Mouse (Mus musculus) hindbrain, embryonic 13.5 days (tissue): ENCODE measurements around the gene Kalrn. TPM values are rescaled to one million over a fixed set of nuclear protein-coding genes. Genes with fewer than 3 reads are reported as not detected.
"Not testable (repeated sequence)": the region's sequence is repeated elsewhere in the genome, so short reads cannot be mapped to it uniquely, and the experiment has no call there.

ENCODE experiments used
- ATAC-seq: fragments of 200-750 bp; cut with Nextera tagmentation; 2 replicates; pipeline ENCODE4 v1.8.0; 2017; ENCODE audit warnings: moderate TSS enrichment; ENCODE audit not compliant: low FRiP score
- H3K27ac ChIP-seq: fragments of 300-500 bp; sonication (generic); 2 replicates; pipeline ENCODE4 v1.5.1; 2015; ENCODE audit warnings: inconsistent platforms, mild to moderate bottlenecking, moderate library complexity
- H3K27me3 ChIP-seq: fragments of 300-500 bp; sonication (generic); 2 replicates; pipeline ENCODE4 v1.6.1; 2015; ENCODE audit warnings: mild to moderate bottlenecking, inconsistent platforms
- H3K36me3 ChIP-seq: fragments of 300-500 bp; sonication (generic); 2 replicates; pipeline ENCODE4 v1.6.1; 2015; ENCODE audit warnings: mild to moderate bottlenecking, inconsistent platforms
- H3K4me1 ChIP-seq: fragments of 300-500 bp; sonication (generic); replicated peaks from 2 replicates; pipeline ENCODE4 v1.6.1; 2015; ENCODE audit warnings: inconsistent platforms
- H3K4me2 ChIP-seq: fragments of 300-500 bp; sonication (generic); 2 replicates; pipeline ENCODE4 v1.6.1; 2015; ENCODE audit warnings: inconsistent platforms, mild to moderate bottlenecking, moderate library complexity
- H3K4me3 ChIP-seq: fragments of 300-500 bp; sonication (generic); 2 replicates; pipeline ENCODE4 v1.5.1; 2015; ENCODE audit warnings: mild to moderate bottlenecking, inconsistent platforms
- H3K9ac ChIP-seq: fragments of 300-500 bp; sonication (generic); 2 replicates; pipeline ENCODE4 v1.6.1; 2015; ENCODE audit warnings: mild to moderate bottlenecking, inconsistent platforms
- H3K9me3 ChIP-seq: fragments of 300-500 bp; sonication (generic); 2 replicates; pipeline ENCODE4 v1.6.1; 2016; ENCODE audit warnings: inconsistent platforms
- WGBS: fragments of 180-500 bp; shearing (Covaris S2); methylation state at CpG from one replicate; pipeline ENCODE4 v1.1.7; 2015; 5-methylcytosine and 5-hydroxymethylcytosine counted together
- polyA plus RNA-seq: library from polyadenylated mRNA; unstranded; fragments of >200 nt; fragmentation: Nextera tagmentation; extraction: Ambion mirVana; gene quantifications from 2 replicates; pipeline ENCODE4 v1.2.1, GENCODE M21; 2015

Gene Kalrn
- polyA plus RNA-seq, 1 experiment from 2014 or later = 31.5 TPM

DNA sequence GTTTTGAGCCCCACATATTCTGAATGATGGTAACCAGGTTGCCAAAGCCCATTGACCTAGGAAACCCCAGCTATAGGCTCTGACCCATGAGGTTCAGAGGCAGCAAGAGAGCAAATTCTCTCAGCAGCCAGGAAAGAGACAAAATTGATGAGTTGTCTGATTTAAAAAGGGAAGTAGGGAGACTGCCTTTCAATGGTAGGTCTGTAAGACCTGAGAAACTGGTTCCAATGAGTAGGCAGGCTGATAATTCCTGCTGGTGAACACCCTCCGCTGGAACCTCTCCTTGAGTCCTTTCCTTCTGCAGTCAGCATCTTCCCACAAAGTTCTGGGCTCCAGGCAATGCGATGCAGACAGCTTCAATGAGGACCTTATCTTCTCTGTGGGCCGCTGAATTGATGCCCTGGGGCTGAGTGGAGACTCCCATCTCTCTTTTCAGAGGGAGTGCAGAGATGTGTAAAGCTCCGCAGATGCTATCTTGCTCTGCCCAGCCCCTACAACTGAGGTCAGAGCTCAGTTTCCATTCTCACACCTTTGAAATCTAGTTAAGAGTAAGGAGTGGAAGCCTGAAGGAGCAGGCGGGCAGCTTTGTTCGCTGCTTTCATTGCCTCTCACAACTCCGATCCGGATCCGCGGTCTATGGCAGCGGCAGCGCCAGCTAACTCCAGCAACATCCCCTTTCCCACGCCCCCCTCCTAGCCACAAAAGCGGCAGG lies 479.4 kb downstream of the Kalrn start:
- Histone ChIP-seq H3K9ac (peak overlapping the region; percentile 72), H3K4me1 (peaks cover 50% of the 10 kb centered on the region)
- peak; percentile 37 for ATAC-seq

DNA sequence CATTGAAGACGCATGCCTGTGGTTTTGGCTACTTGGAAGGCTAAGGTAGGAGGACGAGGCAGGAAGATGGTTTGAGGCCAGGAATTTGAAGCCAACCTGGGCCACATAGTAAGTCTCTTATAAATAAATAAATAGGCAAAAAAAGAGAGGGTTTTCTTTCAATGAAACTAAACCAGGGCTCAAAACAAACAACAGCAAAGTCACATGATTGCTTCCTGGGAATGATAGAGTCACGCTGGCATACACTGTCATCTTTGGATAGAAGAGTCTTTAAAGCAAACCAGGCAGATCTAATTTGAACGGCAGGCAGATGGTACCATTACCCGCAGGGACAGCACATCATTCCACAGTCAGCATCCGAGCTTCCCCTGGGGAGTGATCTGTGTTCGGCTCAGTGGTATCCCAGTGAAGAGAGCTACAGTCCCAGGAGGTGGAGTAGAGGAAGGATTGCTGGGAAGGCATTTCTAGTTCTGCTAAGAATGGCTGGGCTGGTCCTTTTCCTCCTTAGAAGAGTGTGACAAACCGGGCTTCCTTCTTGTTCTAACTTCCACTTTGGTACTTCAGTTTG lies 483.7 kb downstream of the Kalrn start:
- H3K4me3 ChIP-seq = no peak overlapping the region
- peaks cover 43% of the 10 kb centered on the region for H3K4me1 ChIP-seq
- H3K36me3 ChIP-seq = 0 out of 2 replicates have a peak, but pooled peaks cover 2% of the 10 kb centered on the region
- H3K4me2 ChIP-seq = no peak overlapping the region
- no peaks in the 10 kb centered on the region for H3K27me3 ChIP-seq
- ATAC-seq = 0 out of 2 replicates have a peak, but pooled peaks have one; percentile 26
- H3K9ac ChIP-seq = no peak overlapping the region
- H3K9me3 ChIP-seq = no peaks in the 10 kb centered on the region
- peak overlapping the region; percentile 61 for H3K27ac ChIP-seq
- 33% methylated on average over 8 of the region's 8 CpGs for WGBS

More for the DNA sequence above, 479.4 kb downstream of the Kalrn start:
- peak overlapping the region; percentile 57 for H3K4me2 ChIP-seq
- WGBS = 3% methylated on average over 14 of the region's 14 CpGs
- peak overlapping the region; percentile 41 for H3K4me3 ChIP-seq
- peaks cover 16% of the 10 kb centered on the region; the same call in 1 of the 2 replicates for H3K27me3 ChIP-seq
- 0 out of 2 replicates have a peak, but pooled peaks cover 2% of the 10 kb centered on the region for H3K36me3 ChIP-seq
- H3K27ac ChIP-seq = peak overlapping the region; percentile 80
- no peaks in the 10 kb centered on the region for H3K9me3 ChIP-seq

DNA sequence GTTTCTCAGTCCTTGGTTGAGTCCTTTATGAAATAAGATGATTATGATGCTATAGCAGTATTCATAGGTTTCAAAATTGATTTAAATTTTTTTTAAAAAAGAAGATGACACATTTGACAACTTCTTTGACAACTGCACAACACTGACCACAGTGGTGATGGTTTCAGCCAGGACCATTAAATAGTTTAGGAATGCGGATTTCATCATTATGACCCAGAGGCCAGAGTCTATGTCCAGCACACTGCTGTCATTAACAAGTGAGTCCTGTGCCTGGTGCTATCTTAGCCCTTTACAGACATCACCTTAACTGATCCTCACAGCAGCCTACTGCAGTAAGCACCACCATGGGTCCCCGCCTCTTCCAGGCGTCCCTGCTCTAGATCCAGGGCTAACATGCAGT lies 484.3 kb downstream of the Kalrn start:
- Histone ChIP-seq H3K9ac (no peak overlapping the region), H3K9me3 (no peaks in the 10 kb centered on the region), H3K36me3 (0 out of 2 replicates have a peak, but pooled peaks cover 2% of the 10 kb centered on the region), H3K4me3 (no peak overlapping the region), H3K4me2 (no peak overlapping the region), H3K4me1 (peaks cover 42% of the 10 kb centered on the region), H3K27me3 (no peaks in the 10 kb centered on the region), H3K27ac (peak overlapping the region; percentile 40)
- no peak for ATAC-seq
- WGBS = 93% methylated on average over 3 of the region's 3 CpGs

DNA sequence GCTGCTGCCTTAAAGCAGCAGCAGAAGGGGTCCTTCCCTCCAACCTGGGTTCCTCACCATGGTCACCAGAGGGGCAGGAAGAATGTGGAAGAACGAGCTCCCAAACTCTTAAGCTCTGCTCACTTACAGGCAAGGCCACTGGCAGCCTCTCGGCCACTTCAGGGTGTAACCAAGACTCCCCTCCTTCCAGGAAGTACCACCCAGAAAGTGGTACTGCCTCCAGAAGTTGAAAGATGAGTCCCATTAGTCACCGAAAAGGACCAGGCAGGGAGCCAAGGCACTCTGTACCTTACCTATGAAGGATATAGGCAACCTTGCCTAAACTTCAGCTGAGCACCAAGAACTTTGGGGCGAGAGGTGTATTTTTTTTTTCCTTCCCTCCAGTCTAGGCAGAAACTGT lies 485.0 kb downstream of the Kalrn start:
- H3K4me3 ChIP-seq = no peak overlapping the region
- H3K36me3 ChIP-seq = 0 out of 2 replicates have a peak, but pooled peaks cover 2% of the 10 kb centered on the region
- ATAC-seq = no peak
- H3K4me1 ChIP-seq = peaks cover 35% of the 10 kb centered on the region
- no peak overlapping the region for H3K4me2 ChIP-seq
- H3K27ac ChIP-seq = no peak overlapping the region
- 52% methylated on average over 4 of the region's 4 CpGs for WGBS
- no peaks in the 10 kb centered on the region for H3K9me3 ChIP-seq
- no peaks in the 10 kb centered on the region for H3K27me3 ChIP-seq
- no peak overlapping the region for H3K9ac ChIP-seq

DNA sequence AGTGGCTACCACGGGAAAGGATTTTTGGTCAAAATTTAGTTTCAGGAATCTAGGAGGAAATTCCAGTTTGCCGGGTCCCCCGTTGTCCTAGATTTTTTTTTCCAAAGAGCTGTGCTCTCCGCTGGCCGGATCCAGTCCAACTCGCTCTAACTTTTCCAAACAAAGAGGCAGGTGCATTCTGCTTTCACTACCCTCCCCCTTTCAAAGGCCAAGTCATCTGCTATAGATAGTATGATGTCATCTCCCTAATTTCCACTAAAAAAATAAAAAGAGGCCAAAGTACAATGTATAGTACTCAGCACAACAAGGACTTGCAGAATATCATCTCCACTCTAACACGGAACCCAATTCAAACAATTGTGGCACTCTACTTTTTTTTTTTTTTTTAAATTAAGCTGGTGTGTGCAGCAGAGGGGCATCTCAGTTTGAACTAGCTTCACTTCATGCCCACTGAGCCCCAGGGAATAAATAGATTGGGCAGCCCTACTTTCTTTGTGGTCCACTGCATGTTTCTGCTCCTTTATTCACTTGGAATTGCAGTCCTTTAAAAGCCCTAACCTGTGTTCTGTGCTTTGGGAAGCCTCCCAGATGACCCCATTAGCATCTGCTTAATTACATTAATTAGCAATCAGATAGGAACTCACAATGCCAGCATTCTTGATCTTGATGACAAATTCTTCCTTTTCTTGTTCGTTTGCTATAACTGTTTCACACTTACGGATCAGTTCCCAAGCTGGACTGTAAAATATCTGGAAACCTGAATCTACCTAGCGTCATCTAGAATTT lies 489.0 kb downstream of the Kalrn start:
- Histone ChIP-seq H3K4me2 (no peak overlapping the region), H3K4me3 (no peak overlapping the region), H3K9me3 (no peaks in the 10 kb centered on the region), H3K4me1 (peaks cover 33% of the 10 kb centered on the region), H3K27ac (no peak overlapping the region), H3K36me3 (no peaks in the 10 kb centered on the region), H3K9ac (no peak overlapping the region), H3K27me3 (no peaks in the 10 kb centered on the region)
- no peak for ATAC-seq
- 86% methylated on average over 10 of the region's 10 CpGs for WGBS

DNA sequence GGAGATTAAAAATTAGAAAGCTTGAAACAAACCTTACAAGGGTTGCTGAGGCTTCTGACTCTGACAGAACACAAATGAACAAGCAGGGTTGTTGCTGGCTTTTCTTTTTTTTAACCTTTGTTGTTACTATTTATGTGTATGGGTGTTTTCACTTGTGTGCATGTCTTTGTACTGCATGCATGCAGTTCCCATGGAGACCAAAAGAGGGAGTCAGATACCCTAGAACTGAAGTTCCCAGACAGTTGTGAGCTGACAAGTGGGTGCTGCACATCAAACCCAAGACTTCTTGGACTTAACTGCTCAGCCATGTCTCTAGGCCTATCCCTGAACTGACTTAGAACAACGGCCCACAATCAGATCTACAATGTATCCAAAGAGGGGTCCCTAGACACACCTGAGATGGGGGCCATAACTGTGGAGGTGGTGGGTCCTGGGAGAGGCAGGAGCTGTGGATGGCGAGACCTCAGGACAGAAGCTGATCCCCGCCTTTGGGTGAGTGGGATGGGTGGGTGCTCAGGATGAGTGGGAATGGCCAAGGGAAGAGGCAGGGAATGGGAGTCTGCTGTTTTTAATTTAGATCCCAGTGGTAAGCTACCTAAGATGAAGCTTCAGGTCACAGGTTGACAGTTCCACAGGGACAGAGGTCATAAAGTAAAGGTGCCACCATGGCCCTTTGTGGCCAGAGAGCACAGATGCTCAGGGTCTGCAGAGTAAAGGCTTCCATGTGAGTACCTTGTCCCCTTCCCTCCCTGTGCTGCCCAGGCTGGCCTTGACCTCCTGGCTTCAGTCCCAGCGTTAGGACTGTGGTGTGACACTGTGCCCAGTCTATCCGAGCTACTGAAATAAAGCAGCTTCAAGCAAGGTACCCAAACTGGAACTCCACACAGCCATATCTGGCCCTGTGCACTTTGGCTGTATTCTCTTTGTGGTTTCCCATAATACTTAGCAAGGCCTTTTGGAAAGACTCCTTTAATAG lies 490.6 kb downstream of the Kalrn start:
- Histone ChIP-seq H3K9me3 (no peaks in the 10 kb centered on the region), H3K4me2 (no peak overlapping the region), H3K36me3 (no peaks in the 10 kb centered on the region), H3K9ac (no peak overlapping the region), H3K4me3 (no peak overlapping the region), H3K4me1 (peaks cover 22% of the 10 kb centered on the region), H3K27ac (no peak overlapping the region), H3K27me3 (no peaks in the 10 kb centered on the region)
- 90% methylated on average over 5 of the region's 5 CpGs for WGBS
- no peak for ATAC-seq

DNA sequence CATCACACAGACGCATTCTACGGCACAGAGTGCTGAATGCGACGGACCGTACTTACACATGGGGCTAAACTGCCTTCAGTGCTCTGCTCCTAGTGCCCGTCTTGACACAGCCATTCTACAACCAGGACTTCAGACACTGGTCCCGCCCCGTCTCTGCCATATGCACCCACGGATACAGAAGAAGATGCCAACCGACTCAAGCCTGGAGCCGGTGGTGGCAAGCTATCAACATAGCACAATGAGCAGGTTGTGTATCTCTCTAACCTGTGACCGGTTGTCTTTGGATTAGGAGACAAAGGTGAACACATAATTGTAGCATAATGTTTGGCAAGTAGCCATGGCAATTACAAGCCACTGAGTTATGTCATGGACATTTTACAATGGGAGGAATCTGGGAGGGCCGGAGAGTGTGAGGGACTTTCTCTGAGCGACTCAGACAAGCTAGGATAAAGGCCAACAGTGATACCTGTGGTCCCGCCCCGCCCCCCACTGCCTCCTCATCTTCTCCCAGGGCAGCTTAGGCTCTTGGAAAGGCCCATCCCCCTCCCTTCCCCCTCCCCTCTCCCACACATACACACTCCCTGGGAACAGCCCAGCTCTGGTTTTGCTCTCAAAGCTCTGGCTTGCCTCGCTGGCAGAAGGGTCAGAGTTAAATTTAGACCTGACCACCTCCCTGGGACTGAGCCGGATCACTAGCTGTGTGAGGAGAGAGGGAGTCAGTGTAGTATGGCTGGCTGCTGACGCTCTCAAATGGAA lies 491.5 kb downstream of the Kalrn start:
- peak; percentile 39; the same call in 1 of the 2 replicates for ATAC-seq
- Histone ChIP-seq H3K4me3 (no peak overlapping the region), H3K9ac (no peak overlapping the region), H3K9me3 (no peaks in the 10 kb centered on the region), H3K4me1 (peaks cover 21% of the 10 kb centered on the region), H3K27me3 (no peaks in the 10 kb centered on the region), H3K27ac (0 out of 2 replicates have a peak overlapping the region, but pooled peaks have one; percentile 2), H3K36me3 (no peaks in the 10 kb centered on the region), H3K4me2 (no peak overlapping the region)
- WGBS = 54% methylated on average over 19 of the region's 19 CpGs

DNA sequence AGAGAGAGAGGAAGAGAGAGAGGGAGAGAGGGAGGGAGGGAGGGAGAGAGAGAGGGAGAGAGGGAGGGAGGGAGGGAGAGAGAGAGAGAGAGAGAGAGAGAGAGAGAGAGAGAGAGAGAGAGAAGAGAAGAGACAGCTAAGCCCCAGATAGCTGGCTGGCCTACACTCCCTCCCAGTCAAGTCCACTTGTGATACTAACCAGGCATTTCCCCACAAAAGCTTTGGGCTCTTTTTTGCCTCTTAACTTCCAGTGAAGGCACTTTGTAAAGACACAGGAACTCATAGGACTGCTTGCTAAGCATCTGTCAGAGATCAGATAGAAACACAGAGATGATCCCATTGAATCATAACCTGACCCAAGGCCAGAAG lies 492.0 kb downstream of the Kalrn start:
- Histone ChIP-seq H3K27ac (0 out of 2 replicates have a peak overlapping the region, but pooled peaks have one; percentile 2), H3K4me1 (peaks cover 21% of the 10 kb centered on the region)
- ATAC-seq, H3K9me3 ChIP-seq, H3K36me3 ChIP-seq, H3K27me3 ChIP-seq, H3K4me2 ChIP-seq, H3K9ac ChIP-seq, H3K4me3 ChIP-seq: not testable (repeated sequence)

DNA sequence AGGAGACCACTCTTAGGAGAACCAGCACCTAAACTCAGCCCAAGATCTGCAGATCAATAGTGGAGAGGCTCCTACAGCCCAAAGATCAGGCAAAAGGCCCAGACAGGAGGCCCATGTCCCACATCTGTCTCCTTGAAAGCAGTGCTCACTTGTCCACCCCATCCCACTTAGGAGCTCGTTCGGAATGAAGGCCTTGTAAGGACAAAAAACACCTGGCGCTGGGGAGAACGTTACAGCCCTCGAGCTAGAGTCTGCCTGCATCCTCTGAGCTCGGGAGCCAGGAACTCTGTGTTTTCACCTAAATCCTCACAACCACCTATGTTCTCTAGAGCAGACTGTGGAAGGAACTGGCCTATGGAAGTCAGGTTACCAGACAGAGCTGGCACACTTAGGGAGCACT lies 492.5 kb downstream of the Kalrn start:
- Histone ChIP-seq H3K4me3 (no peak overlapping the region), H3K4me1 (peaks cover 21% of the 10 kb centered on the region), H3K27me3 (no peaks in the 10 kb centered on the region), H3K9ac (no peak overlapping the region), H3K9me3 (no peaks in the 10 kb centered on the region), H3K27ac (no peak overlapping the region), H3K36me3 (no peaks in the 10 kb centered on the region), H3K4me2 (no peak overlapping the region)
- ATAC-seq = no peak
- WGBS = 72% methylated on average over 6 of the region's 6 CpGs

DNA sequence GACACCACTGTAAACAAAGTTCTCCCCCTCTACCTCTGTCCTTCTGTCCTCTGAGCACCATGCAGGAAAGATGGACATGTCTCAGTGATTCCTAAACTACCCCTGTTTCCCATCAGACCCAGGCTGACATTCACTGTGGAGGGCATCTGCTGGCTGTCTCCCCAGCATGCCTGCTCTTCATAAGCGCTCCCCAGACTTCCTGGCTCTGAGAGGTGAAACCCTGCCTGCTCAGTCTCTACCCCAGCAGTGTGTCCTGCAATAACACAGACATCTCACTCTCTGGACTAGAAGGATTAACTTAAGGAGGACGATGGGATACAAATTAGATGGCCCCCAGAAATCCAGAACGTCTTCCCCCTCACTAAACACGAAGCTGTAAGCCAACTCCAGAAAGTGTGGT lies 493.8 kb downstream of the Kalrn start:
- no peak for ATAC-seq
- H3K9ac ChIP-seq = no peak overlapping the region
- no peaks in the 10 kb centered on the region for H3K9me3 ChIP-seq
- no peak overlapping the region for H3K27ac ChIP-seq
- no peaks in the 10 kb centered on the region for H3K27me3 ChIP-seq
- H3K4me2 ChIP-seq = no peak overlapping the region
- no peak overlapping the region for H3K4me3 ChIP-seq
- 72% methylated on average over 4 of the region's 4 CpGs for WGBS
- peaks cover 19% of the 10 kb centered on the region for H3K4me1 ChIP-seq
- H3K36me3 ChIP-seq = peaks cover 4% of the 10 kb centered on the region; the same call in 1 of the 2 replicates

DNA sequence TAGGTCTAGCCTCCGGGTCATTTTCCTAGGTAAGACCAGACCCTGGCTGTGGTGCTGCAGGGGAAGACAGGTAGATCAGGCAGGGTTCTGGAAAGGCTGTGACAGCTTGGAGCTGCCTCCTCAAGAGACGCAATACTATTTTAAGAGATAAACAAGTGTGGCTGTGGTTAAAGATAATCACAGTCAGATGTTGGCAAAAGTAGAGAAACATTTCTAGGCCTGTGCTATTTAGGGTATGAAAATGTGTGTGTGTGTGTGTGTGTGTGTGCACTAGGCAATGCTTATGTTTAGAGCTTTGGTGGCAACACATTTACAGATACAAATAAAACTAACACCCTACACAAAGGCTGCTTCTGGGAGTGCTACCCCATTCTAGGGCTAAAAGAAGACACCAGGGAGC lies 494.6 kb downstream of the Kalrn start:
- Histone ChIP-seq H3K4me2 (no peak overlapping the region), H3K4me1 (peaks cover 15% of the 10 kb centered on the region), H3K9me3 (no peaks in the 10 kb centered on the region), H3K27me3 (no peaks in the 10 kb centered on the region), H3K9ac (no peak overlapping the region), H3K36me3 (peaks cover 4% of the 10 kb centered on the region; the same call in 1 of the 2 replicates), H3K4me3 (no peak overlapping the region), H3K27ac (no peak overlapping the region)
- WGBS = 88% methylated on average over 2 of the region's 2 CpGs
- ATAC-seq = no peak
